Mouse (Mus musculus) brain, embryonic 14.5 days (tissue): ENCODE results near the gene Trdn.

ENCODE experiments used
- CTCF ChIP-seq: fragments of 200-500 bp; IDR thresholded peaks from 2 replicates; pipeline ENCODE4 v1.5.1; 2012; ENCODE audit warnings: inconsistent platforms, mild to moderate bottlenecking, moderate library complexity, borderline replicate concordance; ENCODE audit not compliant: insufficient read depth, insufficient read length; ENCODE audit errors: extremely low read depth
- POLR2A ChIP-seq: fragments of 200-500 bp; IDR thresholded peaks from 2 replicates; pipeline ENCODE4 v1.6.1; 2012; ENCODE audit warnings: mild to moderate bottlenecking, inconsistent platforms, borderline replicate concordance; ENCODE audit not compliant: poor library complexity, insufficient read depth, insufficient read length, severe bottlenecking; ENCODE audit errors: extremely low read depth

DNA sequence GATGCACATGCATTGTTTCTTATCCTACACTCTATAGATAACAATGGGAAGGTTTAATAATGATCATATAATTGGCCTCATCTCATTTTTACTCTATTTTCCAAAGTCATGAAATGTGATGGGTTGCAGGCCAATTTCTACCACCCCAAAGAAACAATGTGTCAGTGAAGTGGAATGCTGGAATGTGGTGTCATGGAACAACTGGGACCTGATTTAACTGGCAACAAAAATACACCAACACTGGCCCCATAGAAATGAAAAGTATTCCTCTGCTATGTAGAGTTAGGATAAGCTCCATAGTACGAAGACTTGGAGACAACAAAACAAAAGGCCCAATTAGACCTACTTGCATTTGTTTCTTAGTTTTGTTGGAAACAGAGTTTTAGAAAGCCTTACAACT lies 173.6 kb downstream of the Trdn start:
- no peak for TF ChIP-seq CTCF
- no peak for TF ChIP-seq POLR2A
